Mouse (Mus musculus) T-helper 2 cell (primary cell): ENCODE results near the gene Gm20737.
"Not testable (repeated sequence)": the region's sequence is repeated elsewhere in the genome, so short reads cannot be mapped to it uniquely, and the experiment has no call there.

Source experiments
- in situ Hi-C: fragments of 300-600 bp; cut with MboI, MseI; formaldehyde crosslinking; loops from one replicate; pipeline ENCODE4 v1.15.1; 2025; ENCODE audit warnings: high pct_unique_total_duplicates

Gm20737 gene

DNA sequence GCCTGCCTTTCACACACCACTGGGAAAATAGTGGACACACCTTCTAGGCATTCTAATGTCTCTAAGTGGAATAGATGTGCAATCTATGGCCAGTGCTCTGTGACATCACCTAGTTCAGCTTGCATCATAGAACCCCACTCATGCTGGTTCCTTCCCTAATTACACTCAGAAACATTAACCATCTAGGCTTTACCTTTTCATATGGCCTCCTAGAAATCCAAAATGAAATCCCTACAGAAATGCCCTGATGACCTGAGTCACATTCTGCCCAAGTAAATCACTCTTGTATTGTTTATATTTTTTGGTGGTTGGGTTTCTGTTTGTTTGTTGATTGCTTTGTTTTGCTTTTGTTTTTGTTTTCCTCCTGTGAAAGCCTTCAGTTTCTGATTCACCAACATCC lies at the start of gene Gm20737:
TSS of gene Gm20737 (minus strand) at position 101 of the 400 bp plus-strand sequence.
- in situ Hi-C loops = not testable (repeated sequence)

DNA sequence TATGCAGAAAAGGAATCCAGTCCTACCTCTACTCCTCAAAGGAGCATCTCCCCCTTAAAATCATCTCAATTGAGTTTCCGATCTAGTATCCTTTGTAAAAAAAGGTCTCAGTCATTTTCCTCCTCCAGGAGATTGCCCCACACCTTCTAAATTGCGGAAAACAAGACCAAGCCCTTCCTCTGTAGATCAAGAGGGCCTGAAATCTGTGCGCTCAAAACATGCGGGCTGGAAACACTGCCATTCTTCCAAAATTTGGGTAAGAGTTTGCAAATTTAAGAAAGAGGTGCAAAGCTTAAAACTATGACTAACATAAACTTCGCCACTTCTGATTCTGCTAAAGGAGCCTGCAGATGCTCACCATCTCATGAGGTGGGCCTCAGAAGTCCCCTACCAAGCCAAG lies 17.3 kb upstream of the Gm20737 start, which contains the start of gene Gm21775:
TSS of gene Gm21775 (plus strand) at position 301 of the 400 bp plus-strand sequence.
- in situ Hi-C loops = not testable (repeated sequence)
